Mouse (Mus musculus): ENCODE measurements around the gene Zfhx2. TPM values are rescaled to one million over a fixed set of nuclear protein-coding genes. Genes with fewer than 3 reads are reported as not detected.
A peak's percentile ranks its signal among the peaks of the same experiment; 100 is the strongest.
"Not testable (repeated sequence)": the region's sequence is repeated elsewhere in the genome, so short reads cannot be mapped to it uniquely, and the experiment has no call there.

Gene Zfhx2
- polyA plus RNA-seq, 1 experiment from 2014 or later, result 25.9 TPM

- no peak overlapping the region for H3K4me3 ChIP-seq (ENCODE audit: low read depth, low read length)
- ATAC-seq, result no peak
- H3K9me3 ChIP-seq (replicated peaks; ENCODE audit: control insufficient read depth, low read length, poor library complexity, severe bottlenecking), result no peaks in the 10 kb centered on the region
- H3K4me1 ChIP-seq (ENCODE audit: control insufficient read depth, insufficient read depth, low read length), result peaks cover 7% of the 10 kb centered on the region
- no peaks in the 10 kb centered on the region for H3K27me3 ChIP-seq (ENCODE audit: control insufficient read depth, insufficient read depth, low read depth, low read length)
- H3K27ac ChIP-seq (ENCODE audit: low read length), result no peak overlapping the region
- 91% methylated on average over 2 of the region's 2 CpGs for WGBS
- no peak overlapping the region for H3K4me2 ChIP-seq (ENCODE audit: low read length)
- no peak overlapping the region for H3K9ac ChIP-seq (ENCODE audit: low read depth, low read length)
- H3K36me3 ChIP-seq (ENCODE audit: control insufficient read depth, insufficient read depth, low read length), result no peaks in the 10 kb centered on the region
Observed at GRCm38 (mm10) chr14:55047971-55048531, 44.1 kb downstream of the Zfhx2 start.

- WGBS, result 100% methylated on average over 1 of the region's 2 CpGs
- H3K4me2 ChIP-seq (ENCODE audit: low read length); H3K36me3 ChIP-seq (ENCODE audit: control insufficient read depth, insufficient read depth, low read length); H3K27me3 ChIP-seq (ENCODE audit: control insufficient read depth, insufficient read depth, low read depth, low read length); H3K27ac ChIP-seq (ENCODE audit: low read length); H3K9me3 ChIP-seq (replicated peaks; ENCODE audit: control insufficient read depth, low read length, poor library complexity, severe bottlenecking); H3K4me3 ChIP-seq (ENCODE audit: low read depth, low read length); H3K4me1 ChIP-seq (ENCODE audit: control insufficient read depth, insufficient read depth, low read length); ATAC-seq; H3K9ac ChIP-seq (ENCODE audit: low read depth, low read length): not testable (repeated sequence)
Observed at GRCm38 (mm10) chr14:55043694-55044093, 48.4 kb downstream of the Zfhx2 start.

- WGBS, result 13% methylated on average over 19 of the region's 19 CpGs
- H3K27me3 ChIP-seq (ENCODE audit: control insufficient read depth, insufficient read depth, low read depth, low read length), result no peaks in the 10 kb centered on the region
- no peaks in the 10 kb centered on the region for H3K9me3 ChIP-seq (replicated peaks; ENCODE audit: control insufficient read depth, low read length, poor library complexity, severe bottlenecking)
- H3K36me3 ChIP-seq (ENCODE audit: control insufficient read depth, insufficient read depth, low read length), result no peaks in the 10 kb centered on the region
- peaks cover 34% of the 10 kb centered on the region for H3K4me1 ChIP-seq (ENCODE audit: control insufficient read depth, insufficient read depth, low read length)
- ATAC-seq, result no peak
- no peak overlapping the region for H3K4me3 ChIP-seq (ENCODE audit: low read depth, low read length)
- peak overlapping the region; percentile 22; the same call in 1 of the 2 replicates for H3K27ac ChIP-seq (ENCODE audit: low read length)
- peak overlapping the region; percentile 41 for H3K4me2 ChIP-seq (ENCODE audit: low read length)
- peak overlapping the region; percentile 31; the same call in 1 of the 2 replicates for H3K9ac ChIP-seq (ENCODE audit: low read depth, low read length)
Observed at GRCm38 (mm10) chr14:55032695-55033225, 59.4 kb downstream of the Zfhx2 start.

- 3% methylated on average over 11 of the region's 11 CpGs for WGBS
- no peaks in the 10 kb centered on the region for H3K27me3 ChIP-seq (ENCODE audit: control insufficient read depth, insufficient read depth, low read depth, low read length)
- peaks cover 41% of the 10 kb centered on the region for H3K4me1 ChIP-seq (ENCODE audit: control insufficient read depth, insufficient read depth, low read length)
Observed at GRCm38 (mm10) chr14:55029034-55029698, 63.0 kb downstream of the Zfhx2 start.

GRCm38 (mm10) chr14:55028333-55028835 is 63.7 kb downstream of the Zfhx2 start:
- Histone ChIP-seq H3K27me3 (ENCODE audit: control insufficient read depth, insufficient read depth, low read depth, low read length) (no peaks in the 10 kb centered on the region), H3K4me3 (ENCODE audit: low read depth, low read length) (no peak overlapping the region), H3K4me2 (ENCODE audit: low read length) (peak overlapping the region; percentile 46), H3K27ac (ENCODE audit: low read length) (peak overlapping the region; percentile 96), H3K9me3 (replicated peaks; ENCODE audit: control insufficient read depth, low read length, poor library complexity, severe bottlenecking) (no peaks in the 10 kb centered on the region), H3K9ac (ENCODE audit: low read depth, low read length) (peak overlapping the region; percentile 60), H3K4me1 (ENCODE audit: control insufficient read depth, insufficient read depth, low read length) (peaks cover 41% of the 10 kb centered on the region), H3K36me3 (ENCODE audit: control insufficient read depth, insufficient read depth, low read length) (no peaks in the 10 kb centered on the region)
- ATAC-seq, result peak; percentile 75
- 1% methylated on average over 5 of the region's 5 CpGs for WGBS

More at GRCm38 (mm10) chr14:55029034-55029698, 63.0 kb downstream of the Zfhx2 start:
- Histone ChIP-seq H3K27ac (ENCODE audit: low read length) (peak overlapping the region; percentile 96), H3K9ac (ENCODE audit: low read depth, low read length) (peak overlapping the region; percentile 60; the same call in 1 of the 2 replicates), H3K9me3 (replicated peaks; ENCODE audit: control insufficient read depth, low read length, poor library complexity, severe bottlenecking) (no peaks in the 10 kb centered on the region), H3K4me3 (ENCODE audit: low read depth, low read length) (no peak overlapping the region), H3K36me3 (ENCODE audit: control insufficient read depth, insufficient read depth, low read length) (no peaks in the 10 kb centered on the region), H3K4me2 (ENCODE audit: low read length) (peak overlapping the region; percentile 46)
- peak; percentile 29; the same call in 1 of the 2 replicates for ATAC-seq

- Histone ChIP-seq H3K4me3 (ENCODE audit: low read depth, low read length) (no peak overlapping the region), H3K27ac (ENCODE audit: low read length) (peak overlapping the region; percentile 96), H3K4me2 (ENCODE audit: low read length) (peak overlapping the region; percentile 46), H3K9me3 (replicated peaks; ENCODE audit: control insufficient read depth, low read length, poor library complexity, severe bottlenecking) (no peaks in the 10 kb centered on the region), H3K27me3 (ENCODE audit: control insufficient read depth, insufficient read depth, low read depth, low read length) (no peaks in the 10 kb centered on the region), H3K9ac (ENCODE audit: low read depth, low read length) (peak overlapping the region; percentile 4; the same call in 1 of the 2 replicates), H3K4me1 (ENCODE audit: control insufficient read depth, insufficient read depth, low read length) (peaks cover 36% of the 10 kb centered on the region), H3K36me3 (ENCODE audit: control insufficient read depth, insufficient read depth, low read length) (peaks cover 4% of the 10 kb centered on the region)
- peak; percentile 34 for ATAC-seq
- 6% methylated on average over 6 of the region's 6 CpGs for WGBS
Observed at GRCm38 (mm10) chr14:55027653-55028052, 64.5 kb downstream of the Zfhx2 start.

GRCm38 (mm10) chr14:55027251-55027650 is 64.9 kb downstream of the Zfhx2 start:
- 10% methylated on average over 5 of the region's 5 CpGs for WGBS
- 0 out of 2 replicates have a peak overlapping the region, but pooled peaks have one; percentile 46 for H3K4me2 ChIP-seq (ENCODE audit: low read length)
- ATAC-seq, result no peak

GRCm38 (mm10) chr14:55025527-55025926 is 66.6 kb downstream of the Zfhx2 start:
- Histone ChIP-seq H3K27me3 (ENCODE audit: control insufficient read depth, insufficient read depth, low read depth, low read length) (no peaks in the 10 kb centered on the region), H3K9me3 (replicated peaks; ENCODE audit: control insufficient read depth, low read length, poor library complexity, severe bottlenecking) (no peaks in the 10 kb centered on the region), H3K4me2 (ENCODE audit: low read length) (no peak overlapping the region), H3K4me1 (ENCODE audit: control insufficient read depth, insufficient read depth, low read length) (peaks cover 30% of the 10 kb centered on the region), H3K9ac (ENCODE audit: low read depth, low read length) (no peak overlapping the region), H3K4me3 (ENCODE audit: low read depth, low read length) (no peak overlapping the region), H3K36me3 (ENCODE audit: control insufficient read depth, insufficient read depth, low read length) (peaks cover 16% of the 10 kb centered on the region), H3K27ac (ENCODE audit: low read length) (no peak overlapping the region)
- ATAC-seq, result no peak
- WGBS, result 76% methylated on average over 5 of the region's 5 CpGs

More at GRCm38 (mm10) chr14:55027251-55027650, 64.9 kb downstream of the Zfhx2 start:
- peaks cover 34% of the 10 kb centered on the region for H3K4me1 ChIP-seq (ENCODE audit: control insufficient read depth, insufficient read depth, low read length)
- H3K36me3 ChIP-seq (ENCODE audit: control insufficient read depth, insufficient read depth, low read length), result peaks cover 8% of the 10 kb centered on the region
- 0 out of 2 replicates have a peak overlapping the region, but pooled peaks have one; percentile 4 for H3K9ac ChIP-seq (ENCODE audit: low read depth, low read length)
- H3K27me3 ChIP-seq (ENCODE audit: control insufficient read depth, insufficient read depth, low read depth, low read length), result no peaks in the 10 kb centered on the region
- H3K27ac ChIP-seq (ENCODE audit: low read length), result peak overlapping the region; percentile 96
- H3K9me3 ChIP-seq (replicated peaks; ENCODE audit: control insufficient read depth, low read length, poor library complexity, severe bottlenecking), result no peaks in the 10 kb centered on the region
- no peak overlapping the region for H3K4me3 ChIP-seq (ENCODE audit: low read depth, low read length)

- no peaks in the 10 kb centered on the region for H3K9me3 ChIP-seq (replicated peaks; ENCODE audit: control insufficient read depth, low read length, poor library complexity, severe bottlenecking)
- no peak overlapping the region for H3K27ac ChIP-seq (ENCODE audit: low read length)
- no peak overlapping the region for H3K9ac ChIP-seq (ENCODE audit: low read depth, low read length)
- H3K4me2 ChIP-seq (ENCODE audit: low read length), result no peak overlapping the region
- no peak overlapping the region for H3K4me3 ChIP-seq (ENCODE audit: low read depth, low read length)
- peaks cover 16% of the 10 kb centered on the region for H3K36me3 ChIP-seq (ENCODE audit: control insufficient read depth, insufficient read depth, low read length)
- peaks cover 22% of the 10 kb centered on the region for H3K4me1 ChIP-seq (ENCODE audit: control insufficient read depth, insufficient read depth, low read length)
- 0 out of 2 replicates have a peak, but pooled peaks have one; percentile 3 for ATAC-seq
- H3K27me3 ChIP-seq (ENCODE audit: control insufficient read depth, insufficient read depth, low read depth, low read length), result no peaks in the 10 kb centered on the region
- WGBS, result 56% methylated on average over 7 of the region's 7 CpGs
Observed at GRCm38 (mm10) chr14:55024236-55024635, 67.9 kb downstream of the Zfhx2 start.
